Mouse (Mus musculus) liver, embryonic 16.5 days (tissue): ENCODE measurements around the gene Kdm2b. TPM values are rescaled to one million over a fixed set of nuclear protein-coding genes. Genes with fewer than 3 reads are reported as not detected.

ENCODE experiments used
- ATAC-seq: fragments of 200-750 bp; cut with Nextera tagmentation; 2 replicates; pipeline ENCODE4 v1.8.0; 2017; ENCODE audit warnings: low read depth, mild to moderate bottlenecking, moderate number of reproducible peaks, moderate library complexity
- H3K27ac ChIP-seq: fragments of 300-500 bp; sonication (generic); 2 replicates; pipeline ENCODE4 v1.5.1; 2014; ENCODE audit warnings: mild to moderate bottlenecking, low read length
- H3K27me3 ChIP-seq: fragments of 300-500 bp; sonication (generic); 2 replicates; pipeline ENCODE4 v1.6.1; 2014; ENCODE audit warnings: low read depth, low read length, mixed read lengths; ENCODE audit not compliant: control insufficient read depth, insufficient read depth
- H3K36me3 ChIP-seq: fragments of 300-500 bp; sonication (generic); 2 replicates; pipeline ENCODE4 v1.6.1; 2014; ENCODE audit warnings: mild to moderate bottlenecking; ENCODE audit not compliant: control insufficient read depth, insufficient read depth
- H3K4me1 ChIP-seq: fragments of 300-500 bp; sonication (generic); 2 replicates; pipeline ENCODE4 v1.6.1; 2014; ENCODE audit warnings: low read depth, low read length, mixed read lengths; ENCODE audit not compliant: control insufficient read depth
- H3K4me2 ChIP-seq: fragments of 300-500 bp; sonication (generic); 2 replicates; pipeline ENCODE4 v1.6.1; 2014; ENCODE audit warnings: low read depth, low read length, mixed read lengths
- H3K4me3 ChIP-seq: fragments of 300-500 bp; sonication (generic); 2 replicates; pipeline ENCODE4 v1.5.1; 2014; ENCODE audit warnings: low read depth, mild to moderate bottlenecking, low read length
- H3K9ac ChIP-seq: fragments of 300-500 bp; sonication (generic); 2 replicates; pipeline ENCODE4 v1.6.1; 2014; ENCODE audit warnings: low read depth, low read length
- H3K9me3 ChIP-seq: fragments of 300-500 bp; sonication (generic); replicated peaks from 2 replicates; pipeline ENCODE4 v1.6.1; 2016; ENCODE audit warnings: low read length; ENCODE audit not compliant: control insufficient read depth
- whole genome bisulfite sequencing: fragments of 180-500 bp; shearing (Covaris S2); extraction: QIAGEN DNeasy Blood & Tissue Kit; methylation state at CpG from one replicate; pipeline ENCODE4 v1.1.7; 2014; ENCODE audit not compliant: insufficient replicate concordance; 5-methylcytosine and 5-hydroxymethylcytosine counted together
- polyA plus RNA-seq: library from polyadenylated mRNA; unstranded; fragments of >200 nt; fragmentation: Nextera tagmentation; extraction: Ambion mirVana; gene quantifications from 2 replicates; pipeline ENCODE4 v1.2.1, GENCODE M21; 2015

The Kdm2b gene
- polyA plus RNA-seq, 1 experiment from 2014 or later = 14.4 TPM

DNA sequence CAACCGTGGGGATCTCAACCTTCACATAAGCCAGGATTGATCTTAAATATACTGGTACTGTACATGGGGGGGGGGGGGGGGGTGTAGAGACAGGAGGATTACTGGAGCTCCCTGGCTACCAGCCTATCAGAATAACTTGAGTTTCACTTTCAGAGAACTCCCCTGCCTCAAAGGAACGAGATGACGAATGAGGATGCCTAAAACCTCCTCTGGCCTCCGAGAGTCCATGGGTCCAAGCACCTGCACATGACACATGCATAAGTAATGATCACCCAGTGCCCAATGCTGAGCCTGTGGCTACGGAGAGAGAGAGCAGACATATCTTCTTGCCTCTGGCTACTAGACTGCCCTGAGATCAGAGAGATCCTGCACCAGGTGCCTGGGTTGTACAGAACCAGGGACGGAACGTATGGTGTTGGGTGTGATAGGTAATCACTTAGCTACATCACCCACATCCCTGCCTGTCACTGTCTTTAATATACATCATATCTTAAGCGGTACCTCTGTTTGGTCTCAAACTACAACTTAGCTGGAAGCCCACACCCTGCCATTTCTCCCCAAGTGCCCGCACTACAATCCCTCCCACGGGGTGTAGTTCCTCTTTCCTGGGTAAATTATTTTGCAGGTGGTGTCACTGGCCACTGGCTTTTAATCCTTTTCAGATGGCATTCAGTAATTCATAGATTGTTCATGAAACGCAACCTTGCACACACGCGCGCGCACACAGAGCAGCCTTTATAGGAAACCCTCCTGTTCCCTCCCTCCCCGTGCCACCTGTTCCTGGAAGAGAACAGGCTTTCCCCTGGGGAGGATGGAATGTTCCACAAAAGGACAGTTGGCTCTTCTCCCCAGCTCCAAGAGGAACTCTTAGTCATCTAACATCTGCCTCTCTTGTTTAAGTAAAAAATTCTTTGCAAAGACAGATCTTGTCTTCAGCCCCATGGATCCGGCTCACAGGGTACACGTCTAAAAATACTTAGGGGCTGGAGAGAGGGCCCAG, 7.9 kb upstream of the Kdm2b start:
- Histone ChIP-seq H3K4me2 (no peak overlapping the region), H3K4me1 (peaks cover 4% of the 10 kb centered on the region; the same call in 1 of the 2 replicates), H3K4me3 (no peak overlapping the region), H3K27ac (no peak overlapping the region), H3K9ac (no peak overlapping the region), H3K36me3 (no peaks in the 10 kb centered on the region), H3K9me3 (no peaks in the 10 kb centered on the region), H3K27me3 (no peaks in the 10 kb centered on the region)
- WGBS = 64% methylated on average over 18 of the region's 18 CpGs
- no peak for ATAC-seq

DNA sequence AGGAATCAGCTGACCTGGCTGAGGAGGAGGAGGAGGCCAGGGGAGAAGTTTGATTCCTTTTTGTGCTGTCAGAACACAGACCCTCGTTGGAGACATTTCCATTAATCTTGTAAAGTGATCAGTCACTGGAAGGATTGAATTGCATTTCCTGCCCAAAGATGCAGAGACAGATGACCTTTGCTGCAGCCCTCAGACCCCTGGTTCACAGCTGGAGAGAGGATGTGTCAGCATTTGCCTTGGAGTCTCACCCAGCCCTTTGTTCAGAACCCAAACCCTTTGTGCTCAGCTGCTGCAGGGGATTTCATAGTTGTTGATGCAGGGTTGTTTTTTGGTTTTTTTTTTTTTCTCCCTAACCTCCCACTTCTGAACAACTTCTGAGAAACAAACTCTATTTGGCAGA, 5.3 kb upstream of the Kdm2b start:
- no peaks in the 10 kb centered on the region for H3K9me3 ChIP-seq
- no peak overlapping the region for H3K4me3 ChIP-seq
- H3K27me3 ChIP-seq = no peaks in the 10 kb centered on the region
- peaks cover 12% of the 10 kb centered on the region for H3K4me1 ChIP-seq
- WGBS = 0% methylated on average over 1 of the region's 1 CpGs
- no peak for ATAC-seq
- no peak overlapping the region for H3K27ac ChIP-seq
- H3K36me3 ChIP-seq = no peaks in the 10 kb centered on the region
- H3K9ac ChIP-seq = no peak overlapping the region
- no peak overlapping the region for H3K4me2 ChIP-seq

DNA sequence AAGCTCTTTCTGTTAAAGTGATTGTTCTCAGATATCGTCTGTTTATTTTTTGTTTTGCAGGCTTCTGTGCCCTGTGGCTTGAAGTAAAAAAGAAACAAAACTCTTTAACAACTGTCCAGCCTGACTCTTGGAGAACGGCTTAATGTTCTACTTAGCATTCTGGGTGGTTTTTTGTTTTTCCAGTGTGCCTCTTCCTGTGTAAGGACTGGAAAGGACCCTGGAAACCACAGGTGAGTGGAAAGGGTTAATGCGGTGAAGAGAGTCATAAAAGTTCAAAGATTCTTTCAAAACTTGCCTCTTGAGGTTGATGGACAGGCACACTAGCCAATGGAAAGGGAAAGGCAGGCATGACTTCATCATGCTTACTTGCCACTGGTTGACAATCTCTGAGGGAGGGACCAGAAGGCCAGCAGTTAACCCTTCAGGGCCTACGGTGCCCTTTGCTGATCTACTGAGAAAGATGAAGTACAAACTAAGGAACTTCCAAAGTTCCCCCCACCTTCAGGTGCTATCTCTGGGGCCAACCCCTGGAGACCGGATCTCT, 4.8 kb upstream of the Kdm2b start:
- H3K4me2 ChIP-seq = peak overlapping the region; percentile 47
- peaks cover 17% of the 10 kb centered on the region for H3K4me1 ChIP-seq
- H3K9me3 ChIP-seq = no peaks in the 10 kb centered on the region
- 5% methylated on average over 5 of the region's 5 CpGs for WGBS
- H3K27me3 ChIP-seq = no peaks in the 10 kb centered on the region
- H3K36me3 ChIP-seq = no peaks in the 10 kb centered on the region
- peak; percentile 90 for ATAC-seq
- H3K9ac ChIP-seq = no peak overlapping the region; the same call in 1 of the 2 replicates
- no peak overlapping the region for H3K27ac ChIP-seq
- H3K4me3 ChIP-seq = peak overlapping the region; percentile 31

DNA sequence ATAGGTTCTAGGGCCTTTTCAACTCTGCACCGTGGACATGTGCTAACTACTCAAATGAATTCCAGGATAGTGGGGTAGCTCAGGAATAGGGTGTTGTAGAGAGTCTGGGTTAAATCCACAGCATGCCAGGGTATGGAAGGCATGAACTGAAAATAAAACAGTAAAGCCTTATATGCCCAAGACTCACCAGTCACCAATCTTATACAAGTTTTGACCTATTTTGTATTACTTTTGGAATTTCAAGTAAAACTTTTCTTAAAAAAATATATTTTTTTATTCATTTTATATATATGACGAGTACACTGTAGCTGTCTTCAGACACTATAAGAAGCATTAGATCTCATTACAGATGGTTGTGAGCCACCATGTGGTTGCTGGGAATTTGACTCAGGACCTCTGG, 4.2 kb upstream of the Kdm2b start:
- no peaks in the 10 kb centered on the region; the same call in 1 of the 2 replicates for H3K27me3 ChIP-seq
- no peaks in the 10 kb centered on the region for H3K9me3 ChIP-seq
- no peak overlapping the region for H3K27ac ChIP-seq
- peak overlapping the region; percentile 47; the same call in 1 of the 2 replicates for H3K4me2 ChIP-seq
- H3K9ac ChIP-seq = no peak overlapping the region; the same call in 1 of the 2 replicates
- H3K36me3 ChIP-seq = no peaks in the 10 kb centered on the region
- H3K4me1 ChIP-seq = peaks cover 17% of the 10 kb centered on the region
- ATAC-seq = no peak
- WGBS = 38% methylated on average over 2 of the region's 2 CpGs
- no peak overlapping the region for H3K4me3 ChIP-seq

DNA sequence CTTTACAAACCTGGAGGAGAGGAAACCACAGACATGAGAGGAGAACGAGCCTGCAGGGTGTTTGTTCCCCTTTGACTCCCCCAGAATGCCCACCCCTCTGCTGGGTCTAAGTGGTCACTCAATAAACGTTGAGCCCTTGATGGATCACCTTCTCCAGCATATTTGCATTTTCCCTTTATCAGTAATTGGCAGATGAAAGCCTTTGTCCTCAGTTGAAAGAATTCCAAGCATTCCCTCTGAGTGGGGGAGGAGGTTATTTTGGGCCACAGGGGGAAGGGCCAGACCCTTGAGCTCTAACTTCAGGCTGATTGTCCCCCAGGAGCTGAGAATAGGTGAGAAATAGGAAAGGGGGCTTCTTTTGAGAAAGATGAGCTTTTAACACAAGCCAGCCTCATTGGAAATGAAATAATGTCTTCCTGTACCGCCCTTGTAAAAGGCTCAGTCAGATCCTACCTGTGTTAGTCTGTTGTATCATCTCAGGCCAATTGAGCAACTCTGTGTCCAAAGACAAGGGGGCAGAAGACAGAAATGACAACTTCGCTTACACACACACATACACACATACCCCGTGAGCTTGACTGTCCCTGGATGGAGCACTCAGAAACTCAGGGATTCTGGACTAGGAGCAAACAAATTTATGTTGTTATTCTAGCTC, 1.9 kb upstream of the Kdm2b start:
- Histone ChIP-seq H3K9ac (no peak overlapping the region), H3K9me3 (no peaks in the 10 kb centered on the region), H3K4me2 (no peak overlapping the region), H3K27me3 (peaks cover 12% of the 10 kb centered on the region), H3K27ac (no peak overlapping the region), H3K4me1 (peaks cover 23% of the 10 kb centered on the region), H3K36me3 (no peaks in the 10 kb centered on the region), H3K4me3 (no peak overlapping the region)
- no peak for ATAC-seq
- 34% methylated on average over 5 of the region's 5 CpGs for WGBS

DNA sequence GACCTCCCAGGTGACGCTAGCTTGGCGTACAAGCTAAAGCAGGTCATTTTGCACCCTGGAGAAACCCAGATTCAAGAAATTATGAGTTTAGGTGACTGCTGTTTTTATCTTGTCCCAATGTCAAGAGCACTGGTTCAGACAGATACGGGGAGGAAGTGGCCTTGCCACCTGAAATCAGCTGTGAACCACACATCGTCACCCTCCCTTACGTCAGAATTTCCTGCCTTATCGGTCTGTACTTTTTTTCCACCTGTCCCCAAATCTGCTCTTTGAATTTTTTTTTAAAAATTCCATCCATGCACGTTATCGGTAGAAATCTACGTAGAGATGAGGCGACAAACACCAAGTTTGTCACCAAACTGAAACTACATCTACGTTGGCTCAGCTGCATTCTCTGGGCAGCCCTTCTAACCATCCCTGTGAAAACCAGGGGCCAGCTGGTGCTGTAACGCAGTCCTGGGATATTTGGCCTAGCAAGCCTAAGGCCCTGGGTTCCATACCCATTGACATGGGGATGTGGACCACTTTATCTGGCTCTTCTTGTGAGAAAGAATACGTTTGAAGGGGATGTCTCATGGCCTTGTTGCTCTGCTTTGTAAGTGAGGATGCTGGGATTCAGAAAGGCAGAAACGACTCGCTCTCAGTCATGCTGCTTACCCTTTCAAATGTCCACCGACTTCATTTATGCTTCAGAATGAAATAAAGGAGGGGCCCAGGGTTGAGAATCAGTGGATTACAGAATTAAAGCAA, 963 bp upstream of the Kdm2b start:
- Histone ChIP-seq H3K9me3 (no peaks in the 10 kb centered on the region), H3K4me1 (peaks cover 23% of the 10 kb centered on the region), H3K4me3 (peak overlapping the region; percentile 9; the same call in 1 of the 2 replicates), H3K9ac (no peak overlapping the region), H3K27ac (no peak overlapping the region), H3K27me3 (peaks cover 12% of the 10 kb centered on the region), H3K36me3 (no peaks in the 10 kb centered on the region), H3K4me2 (peak overlapping the region; percentile 88)
- no peak for ATAC-seq
- WGBS = 26% methylated on average over 16 of the region's 16 CpGs

DNA sequence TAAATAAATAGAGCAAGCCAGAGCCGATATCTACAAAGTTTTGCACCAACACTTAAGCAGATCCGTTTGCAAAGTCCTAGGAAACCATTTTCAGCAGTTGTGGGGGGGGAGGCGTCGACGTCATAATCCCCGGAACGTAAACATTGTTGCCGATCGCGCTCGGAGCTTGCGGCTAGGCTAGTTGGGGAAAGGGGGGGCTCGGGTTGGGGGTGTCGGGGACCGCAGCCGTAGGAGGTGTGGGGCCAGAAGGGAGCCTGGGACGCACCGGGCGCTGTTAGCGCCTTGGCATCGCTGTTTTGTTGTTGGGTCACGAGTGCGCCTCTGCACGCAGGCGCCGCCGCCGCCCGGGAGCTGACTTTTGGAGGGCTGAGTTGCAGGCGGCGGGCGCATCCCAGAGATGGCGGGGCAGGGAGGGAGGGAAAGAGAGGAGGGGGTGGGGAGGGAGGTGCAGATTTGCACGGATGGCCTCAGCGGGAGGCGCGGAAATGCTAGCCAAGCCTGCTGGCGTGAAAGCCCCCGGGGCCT, 560 bp downstream of the Kdm2b start:
- peak; percentile 54; the same call in 1 of the 2 replicates for ATAC-seq
- no peaks in the 10 kb centered on the region for H3K9me3 ChIP-seq
- peak overlapping the region; percentile 66 for H3K9ac ChIP-seq
- peak overlapping the region; percentile 70 for H3K4me3 ChIP-seq
- H3K4me2 ChIP-seq = peak overlapping the region; percentile 88
- H3K4me1 ChIP-seq = peaks cover 19% of the 10 kb centered on the region
- H3K27me3 ChIP-seq = peaks cover 12% of the 10 kb centered on the region
- WGBS = under 1% methylated on average over 38 of the region's 39 CpGs
- peak overlapping the region; percentile 29; the same call in 1 of the 2 replicates for H3K27ac ChIP-seq
- no peaks in the 10 kb centered on the region for H3K36me3 ChIP-seq

DNA sequence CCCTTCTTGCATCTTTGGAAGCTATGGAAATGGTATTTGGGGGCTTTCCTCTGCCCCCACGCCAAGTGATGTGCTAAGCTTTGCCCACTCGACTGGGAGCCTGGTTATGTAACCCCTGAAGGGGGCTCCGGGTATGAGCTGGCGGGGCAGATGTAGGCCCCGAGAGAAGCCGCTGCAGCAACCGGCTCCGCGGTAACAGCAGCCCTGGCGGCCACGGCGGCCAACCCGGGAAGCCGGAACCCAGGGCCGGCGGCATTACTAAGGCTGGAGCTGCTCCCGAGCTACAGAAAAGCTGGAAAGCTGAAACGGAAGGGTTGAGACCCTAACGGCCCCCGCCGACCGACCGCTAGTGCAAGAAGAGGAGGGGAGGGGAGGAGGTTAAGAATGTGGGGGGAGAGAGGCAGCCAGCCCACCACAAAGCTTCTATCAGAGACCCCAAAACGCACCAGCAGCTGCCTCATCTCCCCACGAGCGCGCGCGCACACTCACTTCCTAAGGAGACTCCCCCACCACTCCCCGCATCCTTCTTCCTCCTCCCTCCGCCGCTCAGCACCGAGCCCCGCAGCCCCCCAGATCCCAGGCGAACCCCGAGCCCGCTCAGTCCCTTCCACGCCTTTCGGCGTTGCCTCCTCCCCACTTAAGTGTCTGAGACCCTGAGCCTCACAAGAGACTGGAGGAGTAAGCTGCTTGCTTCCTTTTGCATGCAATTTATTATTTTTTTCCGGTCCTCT, 1.4 kb downstream of the Kdm2b start:
- under 1% methylated on average over 40 of the region's 41 CpGs for WGBS
- Histone ChIP-seq H3K4me1 (peaks cover 19% of the 10 kb centered on the region), H3K9ac (peak overlapping the region; percentile 57), H3K36me3 (no peaks in the 10 kb centered on the region), H3K4me2 (peak overlapping the region; percentile 88), H3K4me3 (peak overlapping the region; percentile 70), H3K27me3 (peaks cover 12% of the 10 kb centered on the region), H3K27ac (no peak overlapping the region), H3K9me3 (no peaks in the 10 kb centered on the region)
- no peak for ATAC-seq
